Mouse (Mus musculus) thymus, adult 2 months (tissue): ENCODE results near the gene Glis3. TPM values are rescaled to one million over a fixed set of nuclear protein-coding genes. Genes with fewer than 3 reads are reported as not detected.

Experiments
- DNase-seq: peaks from one replicate; pipeline ENCODE4 v3.0.0; 2021
- H3K27ac ChIP-seq: fragments of 200-500 bp; 2 replicates; pipeline ENCODE4 v1.5.1; 2012; ENCODE audit warnings: low read length, control low read depth; ENCODE audit not compliant: control insufficient read depth, insufficient read depth
- H3K27me3 ChIP-seq: fragments of 200-500 bp; 2 replicates; pipeline ENCODE4 v1.6.1; 2012; ENCODE audit warnings: mild to moderate bottlenecking, low read length, moderate library complexity, mixed read lengths; ENCODE audit not compliant: control insufficient read depth, insufficient read depth
- H3K36me3 ChIP-seq: fragments of 200-500 bp; 2 replicates; pipeline ENCODE4 v1.6.1; 2012; ENCODE audit warnings: mild to moderate bottlenecking, low read length, moderate library complexity; ENCODE audit not compliant: control insufficient read depth, insufficient read depth
- H3K4me1 ChIP-seq: fragments of 200-500 bp; replicated peaks from 2 replicates; pipeline ENCODE4 v1.6.1; 2012; ENCODE audit warnings: low read length; ENCODE audit not compliant: control insufficient read depth, insufficient read depth
- H3K4me3 ChIP-seq: fragments of 200-500 bp; 2 replicates; pipeline ENCODE4 v1.5.1; 2012; ENCODE audit warnings: mild to moderate bottlenecking, low read length, control low read depth, moderate library complexity; ENCODE audit not compliant: control insufficient read depth, insufficient read depth
- CTCF ChIP-seq: fragments of 200-500 bp; IDR thresholded peaks from 2 replicates; pipeline ENCODE4 v1.5.1; 2012; ENCODE audit warnings: mild to moderate bottlenecking, control low read depth, low read length, moderate library complexity, borderline replicate concordance; ENCODE audit not compliant: control insufficient read depth, poor library complexity, insufficient read depth; ENCODE audit errors: extremely low read depth
- POLR2A ChIP-seq: fragments of 200-500 bp; IDR thresholded peaks from 2 replicates; pipeline ENCODE4 v1.6.1; 2012; ENCODE audit warnings: mild to moderate bottlenecking, low read length, control low read depth, moderate library complexity; ENCODE audit not compliant: control insufficient read depth, poor library complexity, insufficient read depth; ENCODE audit errors: extremely low read depth
- WGBS: fragments of 180-500 bp; shearing (Covaris S2); methylation state at CpG from one replicate; pipeline ENCODE4 v1.1.7; 2018; 5-methylcytosine and 5-hydroxymethylcytosine counted together
- polyA plus RNA-seq: library from polyadenylated mRNA; depleted of rRNA; stranded (reverse); fragments of >200 nt; gene quantifications from 2 replicates; pipeline ENCODE4 v1.2.3, GENCODE M21; 2012

Gene Glis3
- polyA plus RNA-seq, 1 experiment: 1.8 TPM

DNA sequence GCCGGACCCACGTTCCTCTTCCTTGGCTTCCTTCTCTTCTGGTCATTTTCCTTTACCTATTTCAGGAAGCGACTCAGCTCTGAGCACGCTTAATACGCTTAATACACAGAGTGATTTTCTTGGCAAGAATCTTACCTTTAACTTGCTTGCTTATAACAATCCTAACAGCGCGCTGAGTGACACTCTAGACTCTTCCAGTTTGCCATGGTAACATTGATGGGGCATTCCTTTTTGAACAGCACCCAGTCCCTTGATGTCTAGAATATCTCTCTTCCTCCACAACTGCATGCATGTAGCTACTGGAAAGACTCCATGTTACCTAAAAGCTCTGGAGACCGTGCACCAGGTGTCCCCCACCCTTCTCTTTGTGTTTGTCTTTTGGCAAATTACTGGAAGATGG is 225.5 kb downstream of the Glis3 start:
- DNase-seq: no peak
- Histone ChIP-seq H3K4me1 (no peaks in the 10 kb centered on the region; the same call in 1 of the 2 replicates), H3K4me3 (no peak overlapping the region), H3K36me3 (no peaks in the 10 kb centered on the region), H3K27ac (no peak overlapping the region), H3K27me3 (no peaks in the 10 kb centered on the region)
- TF ChIP-seq CTCF: no peak
- 92% methylated on average over 8 of the region's 8 CpGs for WGBS

DNA sequence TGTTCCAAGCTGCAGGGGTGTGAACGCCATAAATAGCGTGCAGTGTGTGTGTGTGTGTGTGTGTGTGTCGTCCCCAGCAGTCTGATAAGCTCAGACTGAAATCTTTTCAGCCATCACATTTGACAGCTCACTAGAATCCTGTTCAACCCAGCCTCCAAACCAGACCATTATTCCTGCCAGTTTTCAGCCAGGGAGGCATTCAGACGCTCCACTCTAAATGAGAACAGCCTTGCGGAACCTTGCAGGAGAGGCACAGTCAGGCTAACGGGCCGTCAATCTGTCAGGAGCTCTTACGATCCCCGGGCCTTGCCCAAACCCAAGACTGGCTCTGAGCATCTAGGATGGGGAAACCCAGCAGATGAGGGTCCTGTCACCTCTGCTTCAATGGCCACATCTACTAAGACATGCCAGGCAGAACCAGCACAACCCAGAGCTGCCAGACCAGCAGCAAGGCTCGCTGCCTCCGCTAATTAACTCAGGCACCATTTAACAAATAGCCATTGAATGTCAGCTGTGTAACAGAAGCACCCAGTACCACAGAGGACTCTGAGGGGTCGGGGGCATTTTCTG is 226.8 kb downstream of the Glis3 start:
- no peaks in the 10 kb centered on the region for H3K27me3 ChIP-seq
- TF ChIP-seq CTCF: no peak
- TF ChIP-seq POLR2A: no peak
- DNase-seq: no peak

GRCm38 (mm10) chr19:28448811-28449210 is 231.1 kb downstream of the Glis3 start:
- no peaks in the 10 kb centered on the region for H3K27me3 ChIP-seq
- TF ChIP-seq POLR2A (no peak), CTCF (no peak)
- DNase-seq: no peak
- H3K4me3 ChIP-seq: no peak overlapping the region
- H3K36me3 ChIP-seq: no peaks in the 10 kb centered on the region
- WGBS: 99% methylated on average over 4 of the region's 4 CpGs
- H3K4me1 ChIP-seq: no peaks in the 10 kb centered on the region; the same call in 1 of the 2 replicates
- H3K27ac ChIP-seq: no peak overlapping the region

More for the DNA sequence above, 226.8 kb downstream of the Glis3 start:
- H3K4me3 ChIP-seq: no peak overlapping the region
- H3K4me1 ChIP-seq: no peaks in the 10 kb centered on the region; the same call in 1 of the 2 replicates
- 97% methylated on average over 12 of the region's 12 CpGs for WGBS
- H3K27ac ChIP-seq: no peak overlapping the region
- no peaks in the 10 kb centered on the region for H3K36me3 ChIP-seq

DNA sequence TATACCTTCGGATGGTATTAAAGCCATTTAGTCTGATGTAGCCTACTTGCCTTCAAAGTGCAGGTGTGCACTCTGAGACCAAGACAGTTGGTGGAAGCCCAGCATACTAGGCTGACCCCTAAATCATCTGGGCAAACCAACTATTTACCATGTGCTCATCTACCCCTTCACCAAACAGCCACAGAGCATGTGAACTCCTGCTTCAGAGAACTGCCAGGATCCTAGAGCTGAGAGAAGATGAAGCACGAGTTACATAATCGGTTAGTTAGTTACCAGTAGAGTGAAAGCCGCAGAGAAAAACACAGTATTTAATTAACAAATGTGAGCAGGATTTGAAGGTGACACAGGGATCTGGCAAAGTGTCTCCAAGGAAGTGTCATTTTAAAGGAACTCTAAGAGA is 237.7 kb downstream of the Glis3 start:
- DNase-seq: no peak
- no peak overlapping the region for H3K27ac ChIP-seq
- TF ChIP-seq POLR2A (no peak), CTCF (no peak)
- WGBS: 95% methylated on average over 4 of the region's 4 CpGs
- no peaks in the 10 kb centered on the region for H3K4me1 ChIP-seq
- H3K27me3 ChIP-seq: no peaks in the 10 kb centered on the region
- H3K4me3 ChIP-seq: no peak overlapping the region
- H3K36me3 ChIP-seq: no peaks in the 10 kb centered on the region

- H3K4me1 ChIP-seq: no peaks in the 10 kb centered on the region
- H3K27me3 ChIP-seq: no peaks in the 10 kb centered on the region
- TF ChIP-seq CTCF: no peak
- no peak for TF ChIP-seq POLR2A
- DNase-seq: no peak
- no peaks in the 10 kb centered on the region for H3K36me3 ChIP-seq
- H3K27ac ChIP-seq: no peak overlapping the region
- no peak overlapping the region for H3K4me3 ChIP-seq
- 92% methylated on average over 12 of the region's 12 CpGs for WGBS
Observed at GRCm38 (mm10) chr19:28436457-28437148, 243.3 kb downstream of the Glis3 start.

DNA sequence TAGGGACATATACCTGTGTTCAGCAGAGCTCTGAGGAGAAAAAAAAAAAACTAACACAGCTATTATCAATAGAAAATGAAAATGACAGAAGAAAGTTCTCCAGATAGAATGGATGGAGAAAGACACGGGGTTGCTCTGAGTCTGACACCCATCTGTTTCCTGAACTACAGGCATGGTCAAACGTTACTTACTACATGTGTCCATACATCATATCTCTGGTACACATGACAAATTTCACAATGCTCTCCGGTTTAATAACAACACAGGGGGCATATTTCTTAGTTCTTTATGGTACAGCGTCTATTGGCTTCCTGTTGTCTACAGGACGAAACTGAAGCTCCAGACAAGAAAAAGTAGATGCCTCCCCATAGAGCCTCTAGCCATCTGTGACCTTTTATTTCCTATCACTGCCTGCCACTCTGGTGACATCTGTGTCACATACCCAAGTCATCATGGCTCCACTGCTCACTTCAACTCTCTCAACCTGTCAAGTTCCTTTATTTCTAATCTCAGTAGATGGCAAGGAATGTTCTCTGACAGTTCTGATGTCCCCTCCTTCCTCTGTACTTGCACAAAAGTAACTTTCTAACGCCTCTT is 251.6 kb downstream of the Glis3 start:
- H3K27ac ChIP-seq: no peak overlapping the region
- no peak overlapping the region for H3K4me3 ChIP-seq
- no peaks in the 10 kb centered on the region for H3K4me1 ChIP-seq
- no peak for DNase-seq
- WGBS: 24% methylated on average over 6 of the region's 6 CpGs
- H3K36me3 ChIP-seq: no peaks in the 10 kb centered on the region
- no peaks in the 10 kb centered on the region for H3K27me3 ChIP-seq
- TF ChIP-seq CTCF (no peak), POLR2A (no peak)

DNA sequence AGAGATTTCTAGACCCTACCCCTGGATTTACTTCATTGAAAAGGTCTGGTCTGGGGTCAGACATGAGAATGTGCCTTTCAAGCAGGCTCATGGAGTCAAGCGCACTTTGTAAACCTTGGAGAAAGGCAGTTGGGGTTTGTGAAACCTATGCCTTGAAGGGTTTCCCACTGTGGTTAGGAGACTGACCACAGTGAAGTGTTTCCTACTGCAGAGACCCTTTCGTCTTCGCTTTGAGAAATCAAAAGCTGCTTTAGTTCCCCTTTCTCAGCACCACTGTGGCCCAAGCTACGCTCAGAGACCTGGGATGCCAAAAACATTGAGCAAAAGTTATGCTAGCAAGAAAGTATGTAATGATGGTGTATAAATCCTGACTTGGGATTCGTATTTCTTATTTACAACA is 255.7 kb downstream of the Glis3 start:
- no peak for DNase-seq
- Histone ChIP-seq H3K4me1 (no peaks in the 10 kb centered on the region), H3K27ac (no peak overlapping the region), H3K27me3 (no peaks in the 10 kb centered on the region), H3K4me3 (no peak overlapping the region), H3K36me3 (no peaks in the 10 kb centered on the region)
- TF ChIP-seq POLR2A (no peak), CTCF (no peak)
- WGBS: 21% methylated on average over 5 of the region's 5 CpGs
